Mouse (Mus musculus) frontal cortex, postnatal 25 days (tissue): ENCODE results near the gene March1.

Experiments
- DNase-seq, 2 experiments: peaks; one replicate each; pipeline ENCODE4 v3.0.0; 2022; ENCODE audit warnings: low spot score in 2 of 2

March1 gene

DNA sequence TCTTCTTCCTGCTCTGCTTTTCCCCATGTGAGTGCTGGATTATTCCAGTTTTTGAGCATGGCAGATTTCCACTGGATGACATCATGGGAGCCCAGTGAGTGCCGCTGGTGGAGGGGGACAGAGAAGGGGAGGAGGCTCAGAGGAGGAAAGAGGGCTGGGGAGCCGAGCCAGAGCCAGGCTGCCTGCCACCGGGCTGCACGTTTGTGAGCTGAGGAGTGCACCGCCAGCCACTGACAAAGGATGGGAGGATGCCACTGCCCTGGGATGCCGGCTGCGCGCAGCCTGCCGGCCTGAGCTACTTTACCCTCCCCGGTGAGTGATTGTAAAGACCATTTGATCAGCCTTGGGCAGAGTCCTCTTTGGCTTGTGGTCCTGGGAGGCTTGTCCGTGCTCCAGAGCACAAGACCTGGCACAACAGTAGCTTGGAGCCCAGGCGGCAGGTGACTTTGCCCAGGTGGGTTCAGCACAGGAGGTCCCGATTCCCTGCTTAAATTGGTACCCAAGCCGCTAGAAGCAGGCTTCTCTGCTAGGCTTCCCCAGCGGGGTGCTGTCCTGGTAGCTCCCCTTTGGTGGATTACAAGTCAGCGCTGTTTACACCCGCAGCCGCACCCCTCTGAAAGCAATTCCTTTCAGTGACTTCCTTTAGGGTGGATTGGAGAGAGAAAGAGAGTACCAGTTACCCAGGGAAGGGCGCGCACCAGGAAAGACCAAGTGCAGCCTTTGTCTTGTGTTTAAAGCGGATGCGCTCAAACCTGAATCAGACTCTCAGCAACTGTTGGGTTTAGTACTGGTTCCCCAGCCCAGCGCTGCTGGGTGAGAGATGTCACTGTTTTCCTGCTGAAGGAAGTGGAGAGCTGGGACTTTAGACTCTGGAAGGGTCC lies at the start of gene March1:
Gene March1 (plus strand): TSS at position 30 of the 881 bp plus-strand sequence.
- peak; percentile 43 to 54 for DNase-seq

DNA sequence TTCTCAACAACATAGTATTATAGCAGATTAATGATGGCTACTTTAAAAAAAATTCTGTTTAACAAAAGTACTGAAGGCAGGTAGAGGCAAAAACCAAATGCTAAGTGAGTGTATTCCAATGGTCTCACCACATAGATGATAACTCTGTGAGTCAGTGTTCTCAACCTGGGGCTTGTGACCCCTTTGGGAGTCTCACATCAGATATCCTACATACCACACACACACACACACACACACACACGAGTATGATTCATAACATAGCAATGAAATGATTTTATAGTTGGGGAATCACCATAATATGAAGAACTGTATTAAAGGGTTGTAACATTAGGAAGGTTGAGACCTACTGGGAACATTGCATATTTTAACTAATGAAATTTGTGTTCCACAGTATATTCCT lies 30.8 kb upstream of the March1 start:
- no peak for DNase-seq

DNA sequence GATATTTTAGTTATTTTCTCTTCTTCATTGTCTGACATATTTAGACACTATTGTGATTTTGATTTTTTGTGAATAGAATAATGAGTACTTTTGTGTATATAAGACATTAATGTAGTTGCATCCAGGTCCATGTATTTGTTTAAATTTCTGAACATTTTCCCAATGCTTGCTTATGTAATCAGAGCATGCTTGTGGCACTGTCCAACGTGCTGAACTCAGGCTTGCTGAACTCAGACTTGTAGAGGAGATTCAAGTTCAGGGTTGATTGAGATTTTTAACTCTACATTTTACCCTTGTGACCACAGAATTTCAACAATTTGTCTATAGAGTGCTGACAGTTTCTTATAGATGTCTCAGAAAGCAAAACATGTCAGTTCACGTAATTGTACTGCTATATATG lies 14.5 kb upstream of the March1 start:
- no peak for DNase-seq

DNA sequence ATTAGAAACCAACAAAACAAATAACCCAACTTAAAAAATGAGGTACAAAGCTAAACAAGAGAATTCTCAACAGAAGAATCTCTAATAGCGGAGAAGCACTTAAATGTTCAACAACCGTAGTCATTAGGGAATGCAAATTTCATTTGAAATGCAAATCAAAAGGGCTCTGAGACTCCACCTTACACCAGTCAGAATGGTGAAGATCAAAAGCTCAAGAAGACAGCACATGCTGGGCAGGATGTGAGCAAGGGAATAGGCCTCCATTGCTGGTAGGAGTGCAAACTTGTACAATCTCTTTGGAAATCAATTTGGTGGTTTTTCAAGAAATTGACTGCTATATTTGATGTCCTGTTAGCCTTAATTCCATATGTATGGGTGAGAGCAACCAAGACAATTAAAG lies 8.2 kb upstream of the March1 start:
- no peak for DNase-seq

- DNase-seq = no peak
These were observed 1.3 kb downstream of the March1 start for GRCm38 (mm10) chr8:65618966-65619365.

DNA sequence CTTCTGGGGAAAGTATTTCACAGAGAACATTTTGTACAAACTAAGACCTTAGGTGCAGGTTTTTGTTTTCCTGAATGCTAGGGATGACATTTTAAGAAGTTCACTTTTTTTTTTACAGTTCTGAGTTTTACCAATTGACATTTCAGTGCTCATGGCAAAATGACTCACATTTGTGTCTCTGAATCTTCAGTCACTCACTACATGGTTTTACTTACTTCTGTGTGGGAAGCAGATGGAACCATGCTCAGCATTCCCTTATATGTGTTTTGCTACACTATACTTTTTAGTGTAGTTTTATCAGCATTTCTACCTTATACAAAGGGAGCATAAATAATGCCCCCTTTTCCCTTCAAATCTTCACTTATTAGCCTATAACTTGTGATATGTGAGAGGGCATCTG lies 27.2 kb downstream of the March1 start:
- DNase-seq = no peak

GRCm38 (mm10) chr8:65645502-65645901 lies 27.8 kb downstream of the March1 start:
- no peak for DNase-seq

- DNase-seq = no peak
These were observed 28.2 kb downstream of the March1 start for GRCm38 (mm10) chr8:65645945-65646344.

DNA sequence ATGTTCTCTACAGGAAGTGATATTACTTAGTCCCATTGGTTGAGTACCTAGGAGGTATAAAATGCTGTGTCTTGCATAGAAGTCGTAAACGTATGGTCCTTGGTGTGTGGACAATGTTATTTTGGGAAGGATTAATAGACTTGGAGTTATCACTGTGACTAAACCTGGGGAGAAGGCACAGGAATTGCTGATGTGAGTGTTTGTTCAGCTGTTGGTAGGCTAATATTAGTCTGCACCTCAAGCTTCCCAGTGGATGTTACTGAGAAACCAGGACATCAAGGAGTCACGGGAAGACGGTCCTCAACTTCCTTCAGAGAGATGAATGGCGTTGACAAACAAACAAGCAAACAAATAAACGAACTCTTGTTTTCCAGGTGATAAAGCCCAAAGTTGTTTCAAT lies 38.2 kb downstream of the March1 start:
- DNase-seq = no peak

- no peak for DNase-seq
These were observed 44.2 kb downstream of the March1 start for GRCm38 (mm10) chr8:65661885-65662284.

- no peak for DNase-seq
These were observed 48.1 kb downstream of the March1 start for GRCm38 (mm10) chr8:65665786-65666185.

- no peak for DNase-seq
These were observed 125.4 kb downstream of the March1 start for GRCm38 (mm10) chr8:65743066-65743465.

DNA sequence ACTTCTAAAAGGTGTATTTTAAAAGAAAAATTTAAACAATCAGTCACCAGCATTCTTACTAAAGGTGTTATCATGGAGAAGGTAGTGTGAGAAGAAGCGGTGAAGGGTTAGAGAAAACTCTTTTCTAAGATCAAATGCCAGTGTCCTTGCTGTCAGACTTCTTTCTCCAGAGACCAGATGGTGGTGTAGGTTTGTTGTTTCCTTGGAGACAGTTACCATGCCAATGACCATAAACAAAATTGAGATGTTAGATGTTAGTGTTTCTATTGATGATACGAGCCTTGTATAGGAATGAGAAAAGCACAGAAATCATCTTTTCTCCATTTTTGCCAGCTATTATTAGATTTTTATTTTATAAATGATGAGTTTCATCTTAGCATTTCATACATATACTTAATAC lies 158.1 kb downstream of the March1 start:
- no peak for DNase-seq

GRCm38 (mm10) chr8:65781156-65781555 lies 163.5 kb downstream of the March1 start:
- no peak for DNase-seq

- DNase-seq = no peak
These were observed 195.3 kb downstream of the March1 start for GRCm38 (mm10) chr8:65812971-65813370.

DNA sequence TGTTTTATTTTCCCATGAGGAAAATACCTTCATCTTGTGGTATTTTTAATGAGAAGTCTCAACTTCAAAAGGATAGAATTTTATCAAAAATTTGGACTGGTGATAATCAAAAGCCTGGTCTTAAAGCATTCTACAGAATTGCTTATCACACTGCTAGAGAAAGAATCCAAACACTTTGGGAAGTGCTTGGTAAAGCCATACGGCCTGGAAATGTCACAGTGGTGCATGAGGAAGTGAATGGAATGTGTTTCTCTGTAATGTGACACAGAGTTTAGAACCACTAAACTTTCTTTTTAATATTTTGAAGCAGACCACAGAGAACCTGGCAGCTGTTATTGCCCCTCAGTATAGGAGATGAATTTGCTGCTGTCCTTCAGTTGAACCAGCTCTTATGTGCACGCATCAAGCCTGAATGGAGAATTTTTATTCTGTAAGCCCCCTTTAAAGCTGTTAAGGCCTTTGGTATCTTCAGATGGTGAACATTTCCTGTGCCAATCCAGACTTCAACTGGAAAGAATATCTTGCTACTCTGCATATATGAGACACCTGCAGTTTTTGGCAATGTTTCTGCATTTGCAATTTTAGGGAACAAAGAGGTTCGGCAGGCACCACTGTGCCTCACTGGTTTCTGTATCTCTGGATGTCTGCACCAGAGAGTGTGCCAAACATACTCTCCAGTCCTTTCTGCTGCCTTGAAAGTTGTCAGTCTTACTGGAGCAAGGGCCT lies 304.8 kb downstream of the March1 start:
- no peak for DNase-seq

DNA sequence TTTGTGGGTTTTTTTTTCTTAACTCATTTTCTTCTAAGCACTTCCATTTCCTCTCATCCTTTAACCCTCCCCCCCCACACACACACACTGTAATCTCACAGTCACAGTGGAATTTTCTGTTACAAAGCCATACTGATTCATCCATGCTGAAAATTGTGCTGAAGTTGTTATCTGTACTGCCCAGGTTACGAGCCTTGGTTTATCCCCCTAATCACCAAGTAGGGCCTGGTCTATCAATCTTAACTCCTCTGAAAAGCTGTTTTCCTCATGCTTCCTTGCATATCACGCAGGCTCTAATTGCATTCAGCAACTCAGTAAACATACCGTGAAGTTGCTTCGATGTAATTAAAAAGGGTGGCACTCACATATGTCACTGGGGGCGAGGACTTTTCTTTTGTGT lies 339.2 kb downstream of the March1 start:
- no peak for DNase-seq

DNA sequence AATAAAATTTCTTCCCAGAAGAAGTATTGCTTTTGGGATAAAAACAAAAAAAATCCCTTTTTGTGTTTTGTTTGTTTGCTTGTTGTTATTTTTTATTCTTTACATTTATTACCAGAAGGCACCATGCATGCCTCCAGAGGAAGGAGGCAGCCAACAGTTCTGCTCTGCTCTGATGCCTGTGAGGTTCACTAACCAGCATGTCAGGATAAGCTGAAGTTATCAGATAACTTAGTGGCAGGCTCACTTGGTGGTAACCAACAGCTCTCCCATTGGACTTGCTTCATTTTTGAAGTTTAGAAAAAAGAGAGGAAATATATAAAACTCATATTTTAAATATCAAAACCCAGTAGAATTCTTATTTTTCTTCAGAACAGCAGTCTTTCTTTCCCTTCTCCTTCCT lies 339.8 kb downstream of the March1 start:
- no peak for DNase-seq

DNA sequence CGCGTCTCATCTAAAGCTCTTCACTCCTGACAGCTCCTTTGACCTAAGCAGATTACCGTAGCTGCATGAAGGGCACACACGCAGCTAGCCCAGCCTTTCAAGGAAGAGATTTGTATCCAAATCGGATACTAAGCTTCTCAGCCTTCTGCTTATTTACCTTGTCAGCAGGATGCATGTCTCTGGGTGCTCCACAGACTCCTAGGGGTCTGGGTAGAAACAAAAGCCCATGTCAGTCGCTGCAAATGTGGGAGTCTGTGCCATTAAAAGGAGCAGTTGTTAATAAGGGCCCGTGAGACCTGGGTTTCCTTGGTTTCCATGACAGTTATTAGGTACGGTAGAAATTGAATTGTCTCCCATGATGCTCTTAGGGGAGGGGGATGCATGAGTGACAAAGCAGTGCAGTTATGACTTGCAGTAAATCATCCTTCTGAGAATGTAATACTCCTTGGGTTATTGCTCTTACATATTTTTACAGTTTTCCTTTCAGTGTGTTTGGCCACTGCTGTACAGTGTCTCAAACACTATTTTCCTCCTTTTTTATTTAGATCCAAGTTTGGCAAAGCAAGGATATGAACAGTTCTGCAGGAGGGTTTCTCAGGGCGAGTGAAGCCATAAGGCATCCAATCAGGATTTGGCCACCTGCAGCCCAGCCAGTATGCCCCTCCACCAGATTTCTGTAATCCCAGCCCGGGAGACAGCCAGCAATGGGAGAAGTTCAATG lies 349.0 kb downstream of the March1 start:
- DNase-seq = no peak

GRCm38 (mm10) chr8:65967223-65967778 lies 349.6 kb downstream of the March1 start:
- DNase-seq = no peak

GRCm38 (mm10) chr8:65976905-65977304 lies 359.2 kb downstream of the March1 start:
- DNase-seq = no peak

GRCm38 (mm10) chr8:65982039-65982438 lies 364.3 kb downstream of the March1 start:
- DNase-seq = no peak
